7 mouse cellular contexts compared by ENCODE assay signal in the genomic region with DNA sequence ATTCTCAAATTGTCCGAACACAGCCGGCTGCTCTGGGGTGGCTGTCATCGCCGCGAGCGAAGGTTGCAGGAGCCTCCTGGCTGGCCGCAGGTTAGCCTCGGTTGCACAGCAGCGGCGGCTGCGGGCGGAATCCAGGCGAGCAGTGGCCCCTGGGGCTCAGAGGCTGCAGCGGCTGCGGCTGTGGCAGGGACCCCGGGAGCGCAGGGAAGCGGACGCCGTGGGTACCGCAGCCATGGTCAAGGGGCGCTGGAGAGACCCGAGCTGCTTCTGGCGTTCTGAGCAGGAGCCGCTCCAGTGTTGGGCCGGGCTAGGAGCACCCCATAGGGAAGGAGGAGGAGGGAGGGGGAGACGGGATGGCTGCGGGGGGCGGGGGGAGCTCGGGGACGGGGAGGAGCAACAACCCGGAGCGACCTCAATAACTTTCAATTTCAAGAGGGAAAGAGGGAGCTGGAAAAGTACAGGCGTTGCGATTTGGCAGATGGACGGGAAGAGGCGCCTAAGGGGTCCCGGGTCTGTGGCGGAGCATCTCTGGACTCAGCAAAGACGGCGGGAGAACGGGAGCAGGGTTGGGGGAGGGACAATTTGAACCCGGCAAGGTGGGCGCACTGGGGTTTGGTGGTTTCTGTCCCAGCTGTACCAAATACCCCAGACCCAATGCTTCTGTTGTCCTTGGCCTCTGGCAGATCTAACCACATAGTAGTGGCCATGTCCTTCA. TPM values are rescaled to one million over a fixed set of nuclear protein-coding genes. Genes with fewer than 3 reads are reported as not detected.
DNase-seq lines count a peak whose midpoint lies in the region; ATAC-seq and TF ChIP-seq lines count a peak whose summit lies in the region.

A gene (minus strand): TSS at position 322 of the 715 bp plus-strand sequence.

- TF ChIP-seq CTCF in Patski (IDR thresholded peaks at IDR 0.05): no peak
- TF ChIP-seq CTCF in bone marrow macrophage, adult 2 months (IDR thresholded peaks at IDR 0.05; ENCODE audit: low read depth, low read length): no peak

- CTCF ChIA-PET in Patski (lab: Charles Lee): no interaction called here

- H3K4me2 ChIP-seq in forebrain, embryonic 11.5 days (ENCODE audit: low read depth, low read length, severe bottlenecking): peak within 1 kb of the TSS; percentile 72

- WGBS in forebrain, embryonic 11.5 days: under 1% methylated on average over 43 of the region's 44 CpGs

- H3K27me3 ChIP-seq in Patski: peaks cover 61% of the 10 kb centered on the region
- peaks cover 9% of the 10 kb centered on the region; the same call in 1 of the 2 replicates for H3K27me3 ChIP-seq in forebrain, embryonic 11.5 days (ENCODE audit: control insufficient read depth, insufficient read depth, low read length)

- in situ Hi-C loops in Patski (cut with MboI; ENCODE audit: low pct_unique_long_range_greater_than_20kb): loop anchor here (10.0 to 25.0 kb wide), 3 partner anchors 879 to 1277 kb away; a partner anchor contains a TSS

- ATAC-seq in Patski: peak; percentile 46
- ATAC-seq in forebrain, embryonic 11.5 days (replicated peaks; ENCODE audit: low FRiP score): peak; percentile 81
- peak; percentile 54 for ATAC-seq in megakaryocyte progenitor cell, adult 5-6 weeks (replicated peaks; ENCODE audit: poor library complexity)

- H3K36me3 ChIP-seq in forebrain, embryonic 11.5 days (ENCODE audit: control insufficient read depth, insufficient read depth, low read length): no peaks in the 10 kb centered on the region

- DNase-seq in Patski (ENCODE audit: low read depth, low spot score): no peak
- DNase-seq in forebrain, embryonic 11.5 days (ENCODE audit: low spot score): peak; percentile 82
- DNase-seq in heart, postnatal 4 days: peak; percentile 37
- DNase-seq in layer of hippocampus, postnatal 25 days (ENCODE audit: extremely low spot score in 1 of 2, low spot score in 1 of 2): peak; percentile 32 to 42
- peak; percentile 12 to 17 for DNase-seq in right cerebral cortex, postnatal 36 days (ENCODE audit: low spot score in 2 of 2)

- no peaks in the 10 kb centered on the region for H3K9me3 ChIP-seq in forebrain, embryonic 11.5 days (ENCODE audit: control insufficient read depth, low read length)

- H3K27ac ChIP-seq in bone marrow macrophage, adult 2 months (ENCODE audit: insufficient read depth, low read depth, low read length): no peak within 1 kb of the TSS
- peak within 1 kb of the TSS; percentile 69 for H3K27ac ChIP-seq in forebrain, embryonic 11.5 days (ENCODE audit: low read depth, low read length)

- peak within 1 kb of the TSS; percentile 68 for H3K9ac ChIP-seq in forebrain, embryonic 11.5 days (ENCODE audit: low read length)

- peak within 1 kb of the TSS; percentile 23 for H3K4me3 ChIP-seq in bone marrow macrophage, adult 2 months (ENCODE audit: insufficient read depth, low read length)
- peak within 1 kb of the TSS; percentile 62 for H3K4me3 ChIP-seq in forebrain, embryonic 11.5 days (ENCODE audit: low read depth, low read length)

- POLR2A ChIA-PET in Patski (lab: Charles Lee): no interaction called here

- no peak for TF ChIP-seq POLR2A in bone marrow macrophage, adult 2 months (IDR thresholded peaks at IDR 0.05; ENCODE audit: borderline replicate concordance, low read depth, low read length)

- H3K4me1 ChIP-seq in bone marrow macrophage, adult 2 months (ENCODE audit: control insufficient read depth, insufficient read depth, low read length): no peaks in the 10 kb centered on the region
- H3K4me1 ChIP-seq in forebrain, embryonic 11.5 days (replicated peaks; ENCODE audit: control insufficient read depth, insufficient read depth, low read length): peaks cover 2% of the 10 kb centered on the region; the same call in 1 of the 2 replicates

RNA-seq across cellular contexts. Expression of the gene that starts here (rescaled TPM):
- polyA plus RNA-seq in Patski (2021): 0.27 TPM
- not detected in 2 replicates for polyA plus RNA-seq in bone marrow macrophage, adult 2 months (2012; ENCODE audit: insufficient read depth, insufficient read length, missing spikeins)
- polyA plus RNA-seq in forebrain, embryonic 11.5 days (2014; fragmentation: Nextera tagmentation; extraction: Ambion mirVana): 56.4 and 62.5 TPM in 2 replicates
- total RNA-seq in heart, postnatal 4 days (2021): under 1 TPM; 0.43 to 0.60 TPM
- total RNA-seq in layer of hippocampus, postnatal 25 days (2021): 10 to 100 TPM; 11.8 TPM
- not detected in 2 replicates for total RNA-seq in megakaryocyte progenitor cell, adult 5-6 weeks (2015)
- total RNA-seq in megakaryocyte progenitor cell, adult 5-6 weeks (2017): not detected in 2 replicates

Comparison
In these comparisons a context has a peak if more than half of its experiments do, and no peak if none do; other contexts are left out.
1. RNA of the gene that starts here (total RNA-seq): 11.8 TPM in layer of hippocampus, postnatal 25 days; 0.43 to 0.60 TPM in heart, postnatal 4 days and not detected in megakaryocyte progenitor cell, adult 5-6 weeks; every median in the first group is over 4 times any median in the second.
2. RNA of the gene that starts here (polyA plus RNA-seq): 56.4 to 62.5 TPM in forebrain, embryonic 11.5 days; 0.27 TPM in Patski (single experiment) and not detected in bone marrow macrophage, adult 2 months; every median in the first group is over 10 times any median in the second.
3. Peak in ATAC-seq in Patski; RNA of the gene not detected or under 1 TPM.
4. Peak in DNase-seq in heart, postnatal 4 days; RNA of the gene not detected or under 1 TPM.
5. Peak in ATAC-seq in megakaryocyte progenitor cell, adult 5-6 weeks; RNA of the gene not detected or under 1 TPM.
6. Peak in every context shown above with its lines, with median percentiles within 50 percentile points of each other: ATAC-seq.